Mouse (Mus musculus): ENCODE measurements around the gene Card19.

DNA sequence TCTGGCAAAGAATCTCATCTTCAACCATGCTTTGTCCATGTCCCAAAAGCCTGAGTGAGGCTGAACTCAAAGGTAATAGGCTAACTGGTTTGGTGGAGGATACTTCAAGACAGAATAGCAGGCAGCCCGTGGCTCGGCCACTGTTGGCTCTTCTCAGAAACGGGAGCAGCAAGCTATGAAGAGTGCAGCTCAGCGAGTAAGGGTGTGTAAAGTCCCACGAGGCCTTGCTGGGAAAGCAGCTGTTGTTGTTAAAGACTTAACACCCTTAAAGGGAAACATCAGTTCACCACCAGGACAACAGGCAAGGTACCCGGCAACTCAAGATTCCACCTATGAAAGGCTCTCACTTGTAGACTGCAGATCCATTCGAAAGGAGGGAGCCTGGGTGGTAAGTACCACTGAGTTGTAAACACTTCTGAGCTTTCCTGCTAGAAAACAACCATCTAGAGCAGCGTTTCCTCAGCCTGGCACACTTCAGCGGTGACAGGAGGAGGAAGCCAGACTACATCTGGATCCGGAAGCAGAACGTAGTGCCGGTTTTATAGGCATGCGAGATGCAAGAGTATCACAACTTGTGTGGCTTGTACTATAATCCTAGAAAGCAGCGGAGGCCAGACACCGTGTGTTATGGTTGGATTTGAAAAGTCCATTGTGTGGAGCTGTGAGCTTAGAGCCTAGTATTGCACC lies 44.3 kb upstream of the Card19 start:
- TF ChIP-seq CTCF (IDR thresholded peaks at IDR 0.05), result no peak
- TF ChIP-seq EP300 (IDR thresholded peaks at IDR 0.05; ENCODE audit: insufficient read depth, low read depth, low read length), result no peak

Measured in heart, adult 2 months (tissue).